Mouse (Mus musculus) brain, embryonic 14.5 days (tissue): ENCODE measurements around the gene Shisa9. TPM values are rescaled to one million over a fixed set of nuclear protein-coding genes. Genes with fewer than 3 reads are reported as not detected.
"Not testable (repeated sequence)": the region's sequence is repeated elsewhere in the genome, so short reads cannot be mapped to it uniquely, and the experiment has no call there.

Source experiments
- DNase-seq: peaks from one replicate; pipeline ENCODE4 v3.0.0-alpha.2; 2011; ENCODE audit warnings: low read depth
- CTCF ChIP-seq: fragments of 200-500 bp; IDR thresholded peaks from 2 replicates; pipeline ENCODE4 v1.5.1; 2012; ENCODE audit warnings: inconsistent platforms, mild to moderate bottlenecking, moderate library complexity, borderline replicate concordance; ENCODE audit not compliant: insufficient read depth, insufficient read length; ENCODE audit errors: extremely low read depth
- POLR2A ChIP-seq: fragments of 200-500 bp; IDR thresholded peaks from 2 replicates; pipeline ENCODE4 v1.6.1; 2012; ENCODE audit warnings: mild to moderate bottlenecking, inconsistent platforms, borderline replicate concordance; ENCODE audit not compliant: poor library complexity, insufficient read depth, insufficient read length, severe bottlenecking; ENCODE audit errors: extremely low read depth
- polyA plus RNA-seq: library from polyadenylated mRNA; depleted of rRNA; stranded (reverse); fragments of >200 nt; gene quantifications from 2 replicates; pipeline ENCODE4 v1.2.3, GENCODE M21; 2012; rRNA removed

The Shisa9 gene
- polyA plus RNA-seq = 13.2 and 18.3 TPM in 2 replicates

DNA sequence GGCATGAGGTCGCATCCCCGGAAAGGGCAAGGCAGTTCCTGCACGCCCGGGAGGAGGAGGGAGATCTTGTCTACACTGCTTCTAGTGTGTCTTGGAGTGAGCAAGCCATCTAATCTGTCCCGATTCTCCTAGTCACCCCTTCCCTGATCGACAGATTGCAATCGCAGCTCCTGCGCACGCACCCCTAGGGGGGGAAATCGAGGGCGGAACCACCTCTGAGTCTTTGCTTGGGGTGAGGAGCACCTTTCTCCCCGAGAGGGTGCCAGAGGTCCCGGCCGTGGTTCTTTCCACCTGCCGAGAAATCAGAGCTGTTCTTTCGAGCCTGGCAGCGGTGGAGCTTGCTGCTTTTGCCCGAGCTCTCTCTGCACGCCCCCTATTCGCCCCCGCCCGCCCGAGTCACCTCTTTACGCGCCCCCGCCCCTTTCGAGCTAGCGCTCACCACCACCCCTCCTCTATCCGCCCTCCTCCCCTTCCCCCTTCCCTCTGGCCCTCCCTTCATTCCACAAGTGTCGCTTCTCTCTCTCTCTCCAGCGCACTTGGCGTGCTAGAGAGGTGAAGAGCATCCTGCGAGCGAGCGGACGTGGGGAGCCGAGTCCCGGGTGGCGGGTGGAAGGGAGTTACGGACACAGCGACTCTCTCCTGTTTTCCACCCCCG is at the start of gene Shisa9:
Gene Shisa9, plus strand, starts transcription at position 498 of the 655 bp plus-strand sequence.
- peak; percentile 80 for DNase-seq
- no peak for TF ChIP-seq POLR2A
- no peak for TF ChIP-seq CTCF

DNA sequence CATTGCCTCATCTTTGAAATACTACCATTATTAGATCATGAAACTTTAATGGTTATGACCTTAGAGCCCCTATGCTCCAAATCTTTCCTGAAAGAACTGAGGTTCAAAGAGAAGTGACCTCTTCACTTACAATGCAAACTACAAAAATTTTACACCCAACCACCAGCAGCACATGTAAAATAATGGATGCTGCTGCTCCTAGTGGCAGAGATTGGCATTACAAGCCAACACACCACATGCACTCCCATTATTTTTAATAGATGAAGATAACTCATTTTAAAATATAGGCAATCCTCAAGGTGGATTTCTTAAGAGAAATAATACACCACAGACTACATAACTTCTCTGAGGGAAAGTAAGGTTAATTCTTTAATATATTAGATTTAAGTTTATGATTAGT is 43.4 kb upstream of the Shisa9 start:
- no peak for TF ChIP-seq POLR2A
- TF ChIP-seq CTCF = peak; percentile 65; the same call in 1 of the 2 replicates
- DNase-seq = peak; percentile 31

DNA sequence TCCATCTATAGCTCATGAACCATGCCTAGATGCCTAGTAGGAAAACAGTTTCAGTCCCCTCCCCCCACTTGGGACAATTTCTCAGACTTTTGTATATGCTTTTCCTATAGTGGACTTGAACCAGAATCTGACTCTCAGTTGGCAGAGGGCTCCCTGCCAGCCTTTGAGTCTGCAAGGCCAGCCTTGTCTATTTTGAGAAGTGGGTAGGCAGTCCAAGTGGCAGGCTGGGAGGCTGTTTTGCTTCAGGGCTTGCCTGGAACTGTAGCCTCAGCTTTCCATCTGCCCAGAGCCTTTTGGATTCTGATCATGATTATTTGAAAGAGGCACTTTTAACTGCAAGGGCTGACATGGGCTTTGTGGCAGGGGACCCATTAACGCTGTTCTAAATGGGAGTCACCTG is 23.2 kb upstream of the Shisa9 start:
- DNase-seq = peak; percentile 2
- TF ChIP-seq POLR2A = no peak
- no peak for TF ChIP-seq CTCF

DNA sequence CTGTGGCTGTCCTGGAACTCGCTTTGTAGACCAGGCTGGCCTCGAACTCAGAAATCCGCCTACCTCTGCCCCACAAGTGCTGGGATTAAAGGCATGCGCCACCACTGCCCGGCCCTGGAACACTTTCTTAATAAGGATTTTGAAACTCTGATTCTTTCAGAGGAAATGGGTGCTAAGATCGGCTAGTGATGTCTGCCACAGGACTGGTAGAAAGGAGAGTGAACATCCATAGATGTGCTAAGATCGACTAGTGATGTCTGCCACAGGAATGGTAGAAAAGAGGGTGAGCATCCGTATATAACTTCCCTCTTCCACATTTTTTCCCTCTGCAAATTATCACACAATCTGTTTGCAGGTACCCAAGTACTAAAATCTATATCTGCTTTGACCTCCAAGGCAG is 17.9 kb upstream of the Shisa9 start:
- DNase-seq = peak; percentile 4
- TF ChIP-seq POLR2A = no peak
- TF ChIP-seq CTCF = no peak

DNA sequence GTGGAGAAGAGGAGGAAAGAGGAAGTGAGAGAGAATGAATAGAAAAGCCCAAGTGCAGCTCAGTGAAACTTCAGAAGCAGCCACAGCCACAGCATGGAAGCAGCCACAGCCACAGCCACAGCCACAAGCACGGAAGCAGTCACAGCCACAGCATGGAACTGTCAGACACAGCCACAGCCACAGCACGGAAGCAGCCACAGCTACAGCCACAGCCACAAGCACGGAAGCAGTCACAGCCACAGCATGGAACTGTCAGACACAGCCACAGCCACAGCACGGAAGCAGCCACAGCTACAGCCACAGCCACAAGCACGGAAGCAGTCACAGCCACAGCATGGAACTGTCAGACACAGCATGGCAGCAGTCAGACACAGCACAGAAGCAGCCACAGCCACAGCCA is 17.1 kb upstream of the Shisa9 start:
- not testable (repeated sequence) for DNase-seq

DNA sequence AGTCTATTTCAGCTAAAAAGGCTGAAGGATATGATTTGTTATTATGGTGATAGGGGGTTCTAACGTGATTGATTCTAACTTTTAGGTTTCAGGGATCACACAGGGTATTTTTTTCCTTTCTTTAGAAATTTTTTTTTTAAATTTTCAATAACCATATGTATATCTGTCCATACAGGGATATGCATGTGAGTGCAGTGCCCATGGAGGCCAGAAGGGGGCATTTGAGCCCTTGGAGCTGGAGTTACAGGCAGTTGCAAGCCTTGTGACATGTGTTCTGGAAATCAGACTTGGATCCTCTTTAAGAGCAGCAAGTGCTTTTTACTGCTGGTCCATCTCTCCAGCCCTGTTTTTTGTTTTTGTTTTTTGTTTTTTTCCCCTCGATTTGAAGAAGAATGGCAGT is 16.3 kb upstream of the Shisa9 start:
- DNase-seq = no peak
- TF ChIP-seq POLR2A = no peak
- peak; percentile 21; the same call in 1 of the 2 replicates for TF ChIP-seq CTCF

DNA sequence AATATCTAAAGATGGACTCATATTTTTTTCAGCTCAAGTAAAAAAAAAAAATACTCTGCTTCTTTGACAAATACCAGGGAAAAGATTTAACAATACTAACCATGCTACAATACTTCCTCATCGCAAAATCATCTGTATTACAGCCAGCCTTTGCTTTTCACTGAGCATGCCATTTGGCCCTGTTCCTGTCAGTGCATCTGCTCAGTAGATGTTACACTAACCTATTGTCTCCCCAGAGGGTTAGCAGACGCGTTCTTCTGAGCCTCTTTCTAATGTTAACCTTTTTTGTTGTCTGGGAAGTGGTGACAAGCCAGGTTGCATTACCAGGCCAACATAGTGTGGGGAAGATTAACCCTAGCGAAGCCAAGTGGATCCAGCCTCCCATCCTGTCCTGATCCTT is 10.2 kb upstream of the Shisa9 start:
- TF ChIP-seq POLR2A (no peak), CTCF (no peak)
- peak; percentile 30 for DNase-seq

DNA sequence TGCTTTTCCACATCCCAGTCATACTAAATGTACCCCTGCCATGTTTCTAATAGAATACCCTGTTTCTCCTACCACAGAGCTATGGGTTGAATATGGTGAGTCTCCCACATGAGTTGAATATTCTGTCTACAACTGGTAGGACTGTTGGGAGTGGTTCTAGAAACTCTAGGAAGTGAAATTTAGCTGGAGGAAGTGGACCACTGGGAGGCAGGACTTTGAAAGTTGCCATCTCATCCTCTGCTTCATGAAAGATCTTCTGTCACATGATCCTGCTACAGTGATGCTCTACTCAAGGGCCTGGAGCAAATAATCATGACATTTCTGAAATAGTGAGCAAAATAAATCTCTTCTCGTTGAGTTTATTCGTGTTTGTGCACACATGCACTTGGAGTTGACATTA is 7.2 kb upstream of the Shisa9 start:
- DNase-seq = no peak
- TF ChIP-seq POLR2A (no peak), CTCF (no peak)

DNA sequence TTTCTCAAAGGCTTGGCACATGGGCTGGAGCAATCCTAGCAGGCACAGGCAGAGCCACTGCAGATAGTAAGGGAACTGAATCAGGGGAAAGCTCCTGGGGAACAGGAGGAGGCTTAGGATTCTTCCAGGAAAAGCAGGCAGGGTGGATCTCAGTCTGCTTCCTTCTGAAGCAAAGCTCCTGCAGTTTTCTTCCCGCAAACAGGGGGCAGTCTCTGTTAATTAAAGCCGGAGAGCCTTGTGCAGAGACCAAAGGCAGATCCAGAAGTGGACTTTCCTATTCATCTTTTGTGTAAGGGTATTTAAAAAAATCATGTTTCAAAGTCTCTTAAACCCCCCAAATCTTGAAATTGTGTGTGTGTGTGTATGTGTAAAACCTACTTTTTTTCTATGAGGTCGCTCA is 3.1 kb upstream of the Shisa9 start:
- peak; percentile 79 for DNase-seq
- TF ChIP-seq CTCF (peak; percentile 74), POLR2A (no peak)

DNA sequence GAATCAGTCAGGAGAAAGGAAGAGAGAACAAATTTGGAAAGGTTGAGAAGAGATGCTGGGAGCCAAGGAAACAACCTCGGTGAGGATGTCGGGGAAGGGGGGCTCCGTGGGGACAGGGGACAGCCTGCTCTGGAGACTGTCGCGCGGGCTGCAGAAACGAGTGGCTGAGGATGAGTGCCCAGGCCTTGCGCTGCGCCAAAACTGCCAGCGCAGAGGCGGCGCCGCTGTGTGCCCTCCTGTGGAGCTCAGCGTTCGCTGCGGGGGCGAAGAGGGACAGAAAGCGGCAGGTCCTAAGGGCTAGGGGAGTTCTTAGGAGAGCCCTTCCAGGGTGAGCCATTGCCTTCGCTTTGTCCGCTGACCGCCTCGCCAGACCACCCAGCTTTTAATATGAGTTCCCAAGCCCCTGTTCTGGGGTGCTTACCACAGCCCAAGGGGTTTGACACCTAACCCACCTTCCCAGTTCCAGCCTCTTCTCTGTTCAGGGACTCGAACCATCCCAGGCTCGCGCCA is 752 bp upstream of the Shisa9 start:
- DNase-seq = peak; percentile 43
- TF ChIP-seq POLR2A (no peak), CTCF (no peak)

DNA sequence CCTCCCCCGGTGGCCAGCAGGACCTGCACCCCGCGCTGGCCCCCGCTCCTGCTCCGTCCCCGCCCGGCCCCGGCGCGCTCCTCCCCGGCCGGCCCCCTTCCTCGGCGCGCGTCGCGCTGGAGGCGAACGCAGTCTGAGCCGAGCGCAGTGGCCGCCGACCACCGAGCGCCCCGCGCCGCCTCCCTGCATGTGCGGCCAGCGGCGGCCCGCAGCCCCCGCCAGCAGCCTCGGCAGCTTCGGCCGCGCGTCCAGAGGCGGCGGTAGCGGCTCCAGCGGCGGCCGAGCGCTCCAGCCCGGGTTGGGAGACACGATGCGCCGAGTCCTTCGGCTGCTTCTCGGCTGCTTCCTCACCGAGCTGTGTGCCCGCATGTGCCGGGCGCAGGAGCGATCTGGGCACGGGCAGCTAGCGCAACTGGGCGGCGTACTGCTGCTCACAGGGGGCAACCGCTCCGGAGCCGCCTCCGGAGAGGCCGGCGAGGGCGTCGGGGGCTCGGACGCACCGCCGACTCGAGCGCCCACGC is 418 bp downstream of the Shisa9 start:
- DNase-seq = peak; percentile 57
- TF ChIP-seq POLR2A = no peak
- no peak for TF ChIP-seq CTCF

DNA sequence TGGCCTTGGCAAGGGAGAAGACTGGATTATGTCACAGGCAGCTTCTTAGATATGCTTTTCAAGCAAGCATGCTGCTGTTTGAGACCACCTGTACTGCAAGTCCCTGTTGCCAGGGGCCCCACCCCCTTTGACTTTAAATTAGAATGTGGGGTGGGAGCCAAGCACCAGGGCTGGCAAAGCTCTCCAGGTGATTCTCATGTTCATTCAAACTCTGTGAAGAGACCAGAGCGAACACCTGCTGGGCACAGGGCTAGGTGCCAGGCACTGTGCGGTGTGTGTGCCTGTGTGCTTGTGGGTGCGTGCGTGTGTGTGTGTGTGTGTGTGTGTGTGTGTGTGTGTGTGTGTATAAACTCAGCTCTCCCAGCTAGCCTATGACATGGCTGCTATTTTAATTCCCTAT is 3.1 kb downstream of the Shisa9 start:
- peak; percentile 30 for DNase-seq
- no peak for TF ChIP-seq POLR2A
- TF ChIP-seq CTCF = no peak
